Mouse (Mus musculus): Measurements from ENCODE around the gene Shank3. TPM values are rescaled to one million over a fixed set of nuclear protein-coding genes. Genes with fewer than 3 reads are reported as not detected.

The Shank3 gene
- polyA plus RNA-seq, 1 experiment from 2014 or later = 16.9 TPM

DNA sequence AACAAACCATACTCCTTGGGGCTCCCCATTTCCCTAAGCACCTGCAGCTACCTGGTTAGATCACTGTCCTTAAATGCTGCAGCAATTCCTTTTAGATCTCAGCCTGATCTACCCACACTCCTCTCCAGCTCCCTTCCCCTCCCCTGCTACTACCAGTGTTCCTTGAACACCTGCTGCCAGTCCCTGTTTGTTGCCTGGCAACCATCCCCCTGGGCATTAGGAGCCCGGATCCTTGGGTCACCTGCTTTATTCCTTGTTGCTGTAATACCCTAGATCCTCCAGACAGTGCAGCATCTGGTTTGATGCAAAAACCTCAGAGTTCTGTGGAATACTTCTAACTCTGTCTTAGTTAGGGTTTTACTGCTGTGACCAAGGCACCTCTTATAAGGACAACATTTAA, 34.4 kb upstream of the Shank3 start:
- Histone ChIP-seq H3K27me3 (replicated peaks) (no peaks in the 10 kb centered on the region), H3K36me3 (replicated peaks) (peaks cover 20% of the 10 kb centered on the region), H3K4me1 (peaks cover 9% of the 10 kb centered on the region; the same call in 1 of the 2 replicates), H3K9ac (no peak overlapping the region), H3K4me3 (no peak overlapping the region), H3K9me3 (no peaks in the 10 kb centered on the region), H3K4me2 (no peak overlapping the region), H3K27ac (peak overlapping the region; percentile 59; the same call in 1 of the 2 replicates)
- WGBS = 0% methylated on average over 1 of the region's 1 CpGs
- ATAC-seq (replicated peaks) = peak; percentile 38; the same call in 1 of the 2 replicates

DNA sequence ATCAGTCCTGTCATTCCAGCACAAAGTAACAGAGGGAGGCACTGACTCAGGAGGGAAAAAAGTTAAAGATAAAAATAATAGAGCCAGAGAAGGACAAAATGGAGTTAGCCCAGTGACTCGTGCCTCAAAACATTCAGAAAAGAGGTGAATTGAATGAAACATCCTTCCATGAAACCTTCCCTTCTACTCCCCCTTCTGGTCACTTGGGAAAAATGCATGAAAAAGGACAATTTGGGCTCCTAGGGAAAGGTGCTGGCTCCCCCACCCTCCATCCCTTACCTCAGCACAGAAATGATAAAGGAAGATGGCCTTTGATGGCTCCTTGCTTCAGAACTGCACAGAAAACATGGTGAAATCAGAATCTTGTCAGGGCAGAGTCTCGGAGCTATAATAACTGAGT, 30.8 kb upstream of the Shank3 start:
- no peaks in the 10 kb centered on the region for H3K27me3 ChIP-seq (replicated peaks)
- no peaks in the 10 kb centered on the region for H3K36me3 ChIP-seq (replicated peaks)
- H3K9ac ChIP-seq = no peak overlapping the region
- no peak overlapping the region for H3K4me2 ChIP-seq
- no peak overlapping the region for H3K27ac ChIP-seq
- H3K4me1 ChIP-seq = peaks cover 6% of the 10 kb centered on the region; the same call in 1 of the 2 replicates
- H3K4me3 ChIP-seq = no peak overlapping the region
- no peak for ATAC-seq (replicated peaks)
- 29% methylated on average over 2 of the region's 2 CpGs for WGBS
- H3K9me3 ChIP-seq = no peaks in the 10 kb centered on the region

DNA sequence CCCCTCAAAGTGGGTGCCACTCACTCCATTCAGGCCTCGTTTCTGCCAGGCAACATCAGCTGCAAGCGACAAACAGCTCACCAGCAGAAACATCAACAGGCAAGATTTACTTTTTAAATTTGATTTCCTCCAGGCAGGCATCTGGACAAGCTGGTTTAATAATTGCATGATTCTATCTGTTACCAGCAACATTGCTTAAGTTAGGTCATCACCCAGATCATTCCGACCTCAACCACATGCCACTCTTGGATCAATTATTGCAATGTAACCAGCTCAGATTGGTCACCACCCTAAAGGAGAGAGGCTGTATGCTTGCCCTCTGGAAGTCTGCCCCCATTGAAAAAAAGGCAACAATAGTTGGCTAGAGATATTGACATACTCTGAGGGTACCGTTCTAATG, 27.9 kb upstream of the Shank3 start:
- Histone ChIP-seq H3K27ac (no peak overlapping the region), H3K9ac (no peak overlapping the region), H3K27me3 (replicated peaks) (no peaks in the 10 kb centered on the region), H3K9me3 (no peaks in the 10 kb centered on the region), H3K4me2 (no peak overlapping the region), H3K36me3 (replicated peaks) (no peaks in the 10 kb centered on the region), H3K4me1 (peaks cover 11% of the 10 kb centered on the region), H3K4me3 (no peak overlapping the region)
- WGBS = 93% methylated on average over 4 of the region's 4 CpGs
- ATAC-seq (replicated peaks) = no peak

DNA sequence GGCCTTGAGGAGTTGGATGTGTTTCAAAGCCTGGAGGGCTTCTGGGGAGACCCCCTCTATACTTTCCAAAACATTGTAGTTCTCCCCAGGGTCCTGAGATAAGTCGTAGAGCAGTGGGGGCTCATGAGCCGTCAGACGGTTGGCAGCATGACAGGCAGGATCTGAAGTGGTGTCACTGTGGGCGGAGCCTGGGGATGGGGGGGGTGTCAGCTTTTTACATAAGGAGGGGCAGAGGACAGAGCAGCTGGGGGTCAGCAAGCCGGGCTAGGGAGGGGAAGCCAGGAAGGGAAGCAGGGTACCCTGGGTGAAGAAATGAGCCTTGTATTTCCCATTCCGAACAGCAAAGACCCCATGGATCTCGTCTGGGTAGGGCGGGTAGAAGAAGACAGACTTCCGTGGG, 26.1 kb upstream of the Shank3 start:
- ATAC-seq (replicated peaks) = no peak
- H3K36me3 ChIP-seq (replicated peaks) = no peaks in the 10 kb centered on the region
- peaks cover 24% of the 10 kb centered on the region for H3K4me1 ChIP-seq
- no peaks in the 10 kb centered on the region for H3K9me3 ChIP-seq
- H3K27ac ChIP-seq = no peak overlapping the region
- H3K4me3 ChIP-seq = no peak overlapping the region
- no peak overlapping the region for H3K4me2 ChIP-seq
- 84% methylated on average over 9 of the region's 9 CpGs for WGBS
- no peak overlapping the region for H3K9ac ChIP-seq
- no peaks in the 10 kb centered on the region for H3K27me3 ChIP-seq (replicated peaks)

DNA sequence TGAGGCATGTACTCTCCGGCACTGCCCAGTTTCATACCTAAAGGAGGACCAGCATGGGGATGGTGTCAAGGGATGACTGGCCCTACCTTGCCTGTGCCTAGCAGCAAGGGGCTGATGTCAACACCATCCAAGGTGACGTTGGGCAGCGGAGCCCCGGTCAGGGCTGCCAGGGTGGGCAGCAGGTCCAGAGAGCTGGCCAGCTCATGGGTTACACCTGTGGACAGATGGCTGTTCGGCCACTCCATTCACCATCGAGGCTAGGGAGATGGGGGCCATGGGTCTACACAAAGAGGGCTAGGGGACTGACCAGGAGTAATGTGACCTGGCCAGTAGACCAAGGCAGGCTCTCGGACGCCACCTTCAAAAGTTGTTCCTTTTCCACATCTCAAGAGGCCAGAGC, 25.5 kb upstream of the Shank3 start:
- Histone ChIP-seq H3K9me3 (no peaks in the 10 kb centered on the region), H3K27me3 (replicated peaks) (no peaks in the 10 kb centered on the region), H3K27ac (no peak overlapping the region), H3K4me3 (no peak overlapping the region), H3K4me1 (peaks cover 24% of the 10 kb centered on the region), H3K4me2 (no peak overlapping the region), H3K36me3 (replicated peaks) (no peaks in the 10 kb centered on the region), H3K9ac (no peak overlapping the region)
- no peak for ATAC-seq (replicated peaks)
- WGBS = 98% methylated on average over 8 of the region's 8 CpGs

DNA sequence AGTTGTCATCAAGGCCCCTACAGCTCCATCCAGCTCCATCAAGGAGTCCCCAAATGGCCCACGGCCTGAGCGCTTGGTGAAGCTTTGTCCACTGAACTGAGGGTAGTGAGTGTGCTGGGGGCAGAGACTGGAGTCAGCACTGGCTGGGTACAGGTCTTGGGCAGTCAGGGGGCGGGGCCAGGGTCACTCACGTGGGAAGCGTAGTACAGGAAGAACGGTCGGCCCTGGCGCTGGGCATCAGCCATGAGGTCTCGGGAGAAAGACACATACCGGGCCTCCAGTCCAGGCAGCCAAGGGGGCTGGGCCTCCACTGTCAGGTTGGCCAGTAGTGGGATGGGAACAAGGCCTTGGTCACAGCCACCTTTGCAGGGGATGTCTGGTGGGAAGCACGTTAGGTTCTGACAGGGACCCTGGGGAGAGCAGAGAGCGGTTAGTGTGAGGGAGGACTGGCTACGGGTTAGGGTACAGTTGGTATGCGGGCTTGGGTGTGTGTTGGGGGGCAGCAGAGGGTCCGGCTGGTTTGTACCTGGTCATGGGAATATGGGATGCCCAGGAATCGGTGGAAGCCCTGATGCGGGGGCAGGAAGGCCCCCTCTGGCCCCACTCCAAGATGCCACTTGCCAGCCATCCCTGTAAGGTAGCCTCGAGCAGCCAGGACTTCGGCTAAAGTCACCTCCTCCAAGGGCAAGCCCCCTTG, 24.7 kb upstream of the Shank3 start:
- Histone ChIP-seq H3K9ac (no peak overlapping the region), H3K4me2 (peak overlapping the region; percentile 95), H3K4me1 (peaks cover 24% of the 10 kb centered on the region), H3K4me3 (peak overlapping the region; percentile 73), H3K9me3 (no peaks in the 10 kb centered on the region), H3K27ac (no peak overlapping the region), H3K27me3 (replicated peaks) (no peaks in the 10 kb centered on the region), H3K36me3 (replicated peaks) (no peaks in the 10 kb centered on the region)
- 90% methylated on average over 19 of the region's 19 CpGs for WGBS
- no peak for ATAC-seq (replicated peaks)

DNA sequence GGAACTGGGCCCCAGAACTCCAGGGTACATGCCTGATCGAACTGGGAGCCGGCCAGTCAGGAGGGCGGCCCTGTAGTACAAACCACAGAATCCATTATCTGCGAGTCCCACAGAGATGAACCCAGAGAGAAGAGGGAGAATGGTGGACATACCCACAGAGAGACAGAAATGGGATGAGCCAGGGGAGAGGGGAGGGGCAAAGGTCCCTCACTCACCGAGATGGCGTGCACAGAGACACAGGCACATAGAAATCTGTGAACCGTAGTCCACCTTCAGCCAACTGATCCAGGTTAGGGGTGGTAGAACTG, 24.2 kb upstream of the Shank3 start:
- Histone ChIP-seq H3K4me1 (peaks cover 24% of the 10 kb centered on the region), H3K36me3 (replicated peaks) (no peaks in the 10 kb centered on the region), H3K9ac (peak overlapping the region; percentile 78), H3K4me3 (peak overlapping the region; percentile 73), H3K27ac (no peak overlapping the region; the same call in 1 of the 2 replicates), H3K9me3 (no peaks in the 10 kb centered on the region), H3K27me3 (replicated peaks) (no peaks in the 10 kb centered on the region), H3K4me2 (peak overlapping the region; percentile 95)
- 91% methylated on average over 7 of the region's 7 CpGs for WGBS
- peak; percentile 4; the same call in 1 of the 2 replicates for ATAC-seq (replicated peaks)

DNA sequence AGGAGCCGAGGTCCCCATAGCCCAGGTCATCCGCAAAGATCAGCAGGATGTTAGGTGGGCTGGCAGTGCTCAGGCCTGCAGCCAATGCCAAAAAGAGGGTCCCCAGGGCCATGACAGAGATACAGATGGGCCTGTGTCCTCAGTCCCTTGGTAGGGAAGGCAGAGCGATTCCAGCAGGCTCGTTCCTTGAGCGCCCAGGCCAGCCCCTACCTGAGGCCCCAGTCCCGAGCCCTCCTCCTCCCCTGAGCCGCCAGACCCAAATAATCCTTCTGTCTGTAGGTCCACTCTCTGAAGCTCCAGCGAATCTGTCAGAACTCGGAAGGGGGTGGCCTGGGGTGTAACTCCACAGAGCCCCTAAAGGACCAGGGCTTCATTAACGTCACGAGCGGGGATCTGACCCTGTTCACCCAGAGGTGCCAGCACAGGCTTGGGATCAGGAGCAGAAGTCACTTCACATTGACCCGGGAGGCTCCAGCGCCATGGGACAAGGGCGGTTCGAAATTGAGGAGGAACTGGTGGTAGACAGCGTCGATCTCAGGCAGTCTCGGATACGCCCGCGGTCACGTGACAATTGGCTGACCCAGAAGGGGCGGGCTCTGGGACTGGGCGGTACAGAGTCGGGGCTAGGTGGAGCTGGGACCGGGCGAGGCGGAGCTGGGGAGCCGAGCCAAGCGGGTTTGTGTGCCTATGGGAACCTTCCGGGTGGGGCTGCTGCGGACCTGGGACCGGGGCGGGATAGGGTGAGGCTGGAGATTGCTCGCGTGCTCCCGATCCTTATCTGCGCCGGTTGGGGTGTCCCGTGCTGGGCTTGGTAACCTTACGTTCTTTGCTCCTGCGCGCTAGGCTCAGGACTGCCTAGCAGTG, 23.6 kb upstream of the Shank3 start:
- peak overlapping the region; percentile 78 for H3K9ac ChIP-seq
- peaks cover 24% of the 10 kb centered on the region for H3K4me1 ChIP-seq
- 8% methylated on average over 44 of the region's 44 CpGs for WGBS
- no peaks in the 10 kb centered on the region for H3K36me3 ChIP-seq (replicated peaks)
- ATAC-seq (replicated peaks) = peak; percentile 97
- peak overlapping the region; percentile 73 for H3K4me3 ChIP-seq
- H3K27me3 ChIP-seq (replicated peaks) = no peaks in the 10 kb centered on the region
- H3K27ac ChIP-seq = peak overlapping the region; percentile 89
- no peaks in the 10 kb centered on the region for H3K9me3 ChIP-seq
- H3K4me2 ChIP-seq = peak overlapping the region; percentile 95

DNA sequence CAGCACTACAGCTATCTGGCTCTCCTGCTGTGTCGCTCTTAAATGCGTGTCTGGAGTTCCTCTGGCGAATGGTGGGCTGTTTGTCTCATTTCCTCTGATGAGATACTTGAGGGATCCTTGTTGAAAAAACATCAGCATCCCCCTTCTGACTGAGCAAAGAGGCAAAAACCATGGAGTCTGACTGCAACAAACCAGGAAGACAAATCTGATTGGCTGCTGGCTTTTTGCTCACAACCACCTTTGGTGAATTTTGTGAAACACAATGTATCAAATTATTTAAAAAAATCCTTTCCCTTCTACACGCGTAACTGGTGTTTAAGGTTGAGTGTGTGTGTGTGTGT, 23.0 kb upstream of the Shank3 start:
- H3K36me3 ChIP-seq (replicated peaks) = no peaks in the 10 kb centered on the region
- peak overlapping the region; percentile 89 for H3K27ac ChIP-seq
- H3K4me2 ChIP-seq = peak overlapping the region; percentile 95
- no peak; the same call in 1 of the 2 replicates for ATAC-seq (replicated peaks)
- H3K4me1 ChIP-seq = peaks cover 24% of the 10 kb centered on the region
- no peaks in the 10 kb centered on the region for H3K27me3 ChIP-seq (replicated peaks)
- H3K9me3 ChIP-seq = no peaks in the 10 kb centered on the region
- 10% methylated on average over 5 of the region's 5 CpGs for WGBS
- H3K4me3 ChIP-seq = peak overlapping the region; percentile 73
- H3K9ac ChIP-seq = peak overlapping the region; percentile 78

DNA sequence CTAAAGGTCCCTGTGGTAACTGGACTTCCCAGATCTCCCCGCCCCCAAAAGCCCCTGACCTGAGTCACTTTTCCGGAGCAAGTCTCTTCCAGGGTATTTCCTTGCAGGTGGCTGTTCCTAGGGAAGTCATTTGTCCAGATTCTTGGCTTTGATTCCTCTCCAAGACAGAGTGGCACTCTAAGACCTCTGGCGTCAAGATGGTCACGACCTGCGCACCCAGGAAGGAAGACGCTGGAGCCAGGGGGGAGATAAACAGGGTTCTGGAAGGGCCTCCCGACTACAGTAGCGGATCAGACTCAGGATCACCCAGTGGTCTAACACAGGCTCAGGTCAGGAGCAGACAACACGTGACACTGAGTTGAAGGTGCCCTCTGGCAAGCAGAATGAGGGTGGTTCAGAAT, 22.3 kb upstream of the Shank3 start, which contains the start of gene Arsa:
Arsa (minus strand) TSS at position 335 of the 401 bp plus-strand sequence.
- Histone ChIP-seq H3K9me3 (no peaks in the 10 kb centered on the region), H3K4me2 (peak within 1 kb of the TSS; percentile 95), H3K9ac (peak within 1 kb of the TSS; percentile 78), H3K27ac (peak within 1 kb of the TSS; percentile 89), H3K4me3 (peak within 1 kb of the TSS; percentile 73), H3K36me3 (replicated peaks) (no peaks in the 10 kb centered on the region), H3K4me1 (peaks cover 24% of the 10 kb centered on the region), H3K27me3 (replicated peaks) (no peaks in the 10 kb centered on the region)
- 32% methylated on average over 9 of the region's 9 CpGs for WGBS
- no peak for ATAC-seq (replicated peaks)

DNA sequence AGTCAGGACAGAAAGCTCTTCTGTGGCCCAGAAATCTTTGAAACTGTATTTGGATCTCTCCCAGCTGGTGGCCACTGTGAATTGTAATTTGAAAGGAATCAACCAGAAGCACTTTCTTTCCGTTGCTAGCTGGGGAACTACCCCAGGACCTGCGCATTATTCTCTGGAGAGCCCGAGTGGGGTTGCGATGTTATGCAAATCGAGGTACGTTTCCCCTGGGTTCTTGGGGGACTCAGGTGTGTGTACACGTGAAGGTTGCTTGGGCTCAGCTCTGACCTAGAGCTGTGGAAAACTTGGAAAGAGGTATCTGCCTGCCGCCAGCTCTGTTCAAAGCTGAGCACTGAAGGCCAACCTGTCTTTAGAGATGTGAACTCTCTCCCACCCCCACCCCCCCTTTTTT, 21.6 kb upstream of the Shank3 start:
- Histone ChIP-seq H3K4me1 (peaks cover 24% of the 10 kb centered on the region), H3K9ac (no peak overlapping the region), H3K27me3 (replicated peaks) (no peaks in the 10 kb centered on the region), H3K4me3 (no peak overlapping the region), H3K27ac (no peak overlapping the region), H3K4me2 (no peak overlapping the region), H3K9me3 (no peaks in the 10 kb centered on the region), H3K36me3 (replicated peaks) (no peaks in the 10 kb centered on the region)
- ATAC-seq (replicated peaks) = no peak
- WGBS = 46% methylated on average over 8 of the region's 8 CpGs

DNA sequence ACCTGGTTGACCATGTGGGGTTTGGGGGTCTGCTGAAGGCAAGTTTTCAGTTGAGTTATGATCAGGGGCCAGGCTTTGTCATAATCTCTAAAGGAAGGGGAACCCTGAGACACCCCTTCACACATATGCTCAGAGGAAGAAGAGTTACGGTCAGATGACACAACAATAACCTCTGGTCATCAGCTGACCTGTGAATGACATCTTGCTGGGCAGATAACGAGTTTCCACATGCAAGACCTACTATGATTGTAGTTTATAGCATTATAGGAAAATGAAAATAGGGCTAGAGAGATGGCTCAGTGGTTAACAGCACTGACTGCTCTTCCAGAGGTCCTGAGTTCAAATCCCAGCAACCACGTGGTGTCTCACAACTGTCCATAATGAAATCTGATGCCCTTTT, 20.8 kb upstream of the Shank3 start:
- WGBS = 87% methylated on average over 3 of the region's 3 CpGs
- no peaks in the 10 kb centered on the region for H3K36me3 ChIP-seq (replicated peaks)
- H3K4me3 ChIP-seq = no peak overlapping the region
- ATAC-seq (replicated peaks) = no peak
- H3K4me2 ChIP-seq = no peak overlapping the region
- H3K27me3 ChIP-seq (replicated peaks) = no peaks in the 10 kb centered on the region
- no peaks in the 10 kb centered on the region for H3K9me3 ChIP-seq
- H3K4me1 ChIP-seq = peaks cover 24% of the 10 kb centered on the region
- no peak overlapping the region for H3K27ac ChIP-seq
- H3K9ac ChIP-seq = no peak overlapping the region
